Mouse (Mus musculus) ES-E14 (cell line): ENCODE data around the gene Ahcyl2.

Experiments
- HCFC1 ChIP-seq: IDR thresholded peaks from 2 replicates; pipeline ENCODE4 v1.6.1; 2012; ENCODE audit warnings: low read length, inconsistent platforms, borderline replicate concordance; ENCODE audit not compliant: insufficient read depth
- MAFK ChIP-seq: IDR thresholded peaks from 2 replicates; pipeline ENCODE4 v1.6.1; 2014; ENCODE audit warnings: mild to moderate bottlenecking, low read depth, low read length, inconsistent platforms; ENCODE audit not compliant: insufficient read depth
- ZC3H11A ChIP-seq: IDR thresholded peaks from 2 replicates; pipeline ENCODE4 v1.6.1; 2012; ENCODE audit warnings: low read depth, mild to moderate bottlenecking, inconsistent platforms, low read length, borderline replicate concordance
- ZNF384 ChIP-seq: IDR thresholded peaks from 2 replicates; pipeline ENCODE4 v1.6.1; 2012; ENCODE audit warnings: low read depth, low read length, inconsistent platforms

GRCm38 (mm10) chr6:29853213-29853899 lies 85.5 kb downstream of the Ahcyl2 start:
- TF ChIP-seq ZNF384 (peak; percentile 86), HCFC1 (no peak), MAFK (peak; percentile 43; the same call in 1 of the 2 replicates), ZC3H11A (peak; percentile 60)
